In genomic region chr10:116396966-116397365, GRCm38 (mm10) we compare ENCODE assay signal across 17 mouse cellular contexts.
"Had no signal": no experiment of that assay in that cellular context is flagged by ENCODE, and none has a peak within 500 bp of the region (broad histone marks: within the 10 kb centered on the region; RNA-seq: fewer than 3 reads in every experiment).

No protein-coding gene starts in this region.

- H3K4me3 ChIP-seq: liver, embryonic 12.5 days; liver, embryonic 15.5 days; midbrain, embryonic 12.5 days; midbrain, embryonic 15.5 days had no signal

- DNase-seq: kidney, adult 18-20 months; kidney, adult 9 months; kidney, postnatal 14 days; liver; lung, adult 18-20 months; lung, postnatal 10 days; lung, postnatal 36 days; right cerebral cortex, adult 18-20 months; right cerebral cortex, postnatal 14 days; right cerebral cortex, postnatal 4 days had no signal

- H3K27me3 ChIP-seq: limb, embryonic 13.5 days; liver, embryonic 12.5 days; liver, embryonic 15.5 days; lung, embryonic 15.5 days; midbrain, embryonic 12.5 days; midbrain, embryonic 15.5 days had no signal

- H3K9me3 ChIP-seq: limb, embryonic 10.5 days; limb, embryonic 13.5 days; liver, embryonic 12.5 days; liver, embryonic 15.5 days; lung, embryonic 15.5 days; midbrain, embryonic 12.5 days; midbrain, embryonic 15.5 days had no signal

- H3K4me1 ChIP-seq: liver, embryonic 15.5 days; midbrain, embryonic 12.5 days; midbrain, embryonic 15.5 days had no signal

- H3K36me3 ChIP-seq: limb, embryonic 10.5 days; limb, embryonic 13.5 days; liver, embryonic 12.5 days; liver, embryonic 15.5 days; lung, embryonic 15.5 days; midbrain, embryonic 12.5 days; midbrain, embryonic 15.5 days had no signal

- ATAC-seq: liver, embryonic 12.5 days; midbrain, embryonic 15.5 days had no signal
